Mouse (Mus musculus): Measurements from ENCODE around the gene Galt. TPM values are rescaled to one million over a fixed set of nuclear protein-coding genes. Genes with fewer than 3 reads are reported as not detected.
A peak's percentile ranks its signal among the peaks of the same experiment; 100 is the strongest.
"Not testable (repeated sequence)": the region's sequence is repeated elsewhere in the genome, so short reads cannot be mapped to it uniquely, and the experiment has no call there.

The Galt gene
- total RNA-seq, 2 experiments from 2014 or later = 66.6 to 79.6 TPM

DNA sequence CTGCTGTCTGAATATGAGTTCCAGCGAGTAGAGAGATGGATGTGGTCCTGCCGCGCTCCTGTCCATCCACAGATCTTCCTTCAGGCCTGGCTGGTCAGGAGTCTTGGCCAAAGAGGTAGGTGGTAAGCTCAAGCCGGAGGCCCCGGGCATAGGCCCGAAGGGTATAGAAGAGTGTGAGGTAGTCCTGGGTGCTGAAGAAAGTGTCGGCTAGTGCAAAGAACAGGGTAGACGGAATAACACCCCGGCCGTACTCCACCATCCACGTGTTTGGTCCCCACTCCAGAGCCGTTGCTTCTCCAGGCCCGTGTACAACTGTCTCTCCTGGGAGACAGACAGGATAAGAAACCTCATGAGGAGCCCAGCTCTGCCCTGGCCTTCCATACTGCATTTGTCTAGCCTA lies 15.8 kb upstream of the Galt start:
- DNase-seq (ENCODE audit: low spot score in 2 of 2) = no peak

DNA sequence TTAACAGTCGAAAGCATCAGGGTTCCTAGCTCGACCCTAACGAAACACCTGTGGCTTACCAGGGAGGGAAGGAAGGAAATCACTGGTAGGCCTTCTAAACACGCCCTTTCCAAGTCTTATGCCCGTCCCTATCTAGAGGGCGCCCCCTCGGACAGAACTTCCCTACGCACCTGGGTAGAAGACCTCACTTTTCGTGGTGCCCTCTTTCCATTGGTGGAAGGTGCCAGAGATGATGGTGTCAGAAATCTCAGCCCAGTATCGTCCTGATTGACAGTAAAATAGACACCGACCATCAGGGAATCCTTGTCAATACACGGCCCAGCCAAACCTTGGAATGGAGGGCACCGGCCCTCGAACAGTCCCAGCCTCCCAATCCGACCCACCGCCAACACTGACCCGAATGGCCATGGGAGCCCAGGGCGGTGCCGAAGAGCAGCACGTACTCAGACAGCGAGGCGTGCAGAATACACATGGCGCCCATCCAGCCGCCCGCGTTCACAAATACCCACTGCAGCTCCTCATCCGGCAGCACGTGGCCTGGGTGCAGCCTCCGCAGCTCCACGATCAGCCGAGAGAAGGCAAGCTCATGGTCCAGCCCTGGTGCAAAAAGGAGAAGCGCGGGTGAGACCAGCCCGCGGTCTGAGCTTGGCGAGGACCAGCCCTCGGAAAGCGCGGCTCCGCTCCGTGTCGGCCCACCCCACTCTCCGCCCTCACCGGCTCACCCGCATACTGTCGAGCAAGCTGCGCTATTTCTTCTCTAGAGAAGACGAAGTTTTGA lies 14.5 kb upstream of the Galt start:
- peak; percentile 70 to 82 for DNase-seq (ENCODE audit: low spot score in 2 of 2)

DNA sequence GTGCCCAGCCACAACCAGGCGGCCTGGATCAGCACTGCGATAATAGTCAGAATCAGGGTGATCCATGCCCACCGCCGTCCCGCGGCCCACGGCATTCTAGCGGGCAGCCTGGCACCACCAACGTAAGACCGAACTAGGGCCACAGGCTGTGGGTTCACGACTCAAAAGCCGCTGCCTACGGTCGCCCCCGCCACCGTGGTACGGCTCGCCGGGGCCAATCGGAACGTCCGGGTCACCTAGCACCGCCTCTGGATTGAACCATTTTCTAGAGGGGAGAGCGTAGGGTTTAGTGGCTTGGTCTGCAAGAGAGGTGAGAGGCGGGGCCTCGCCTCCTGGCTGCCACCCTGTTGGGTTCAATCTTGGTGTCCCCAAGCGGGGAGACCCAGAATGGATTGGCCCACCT lies 13.9 kb upstream of the Galt start:
- peak; percentile 89 to 95 for DNase-seq (ENCODE audit: low spot score in 2 of 2)

DNA sequence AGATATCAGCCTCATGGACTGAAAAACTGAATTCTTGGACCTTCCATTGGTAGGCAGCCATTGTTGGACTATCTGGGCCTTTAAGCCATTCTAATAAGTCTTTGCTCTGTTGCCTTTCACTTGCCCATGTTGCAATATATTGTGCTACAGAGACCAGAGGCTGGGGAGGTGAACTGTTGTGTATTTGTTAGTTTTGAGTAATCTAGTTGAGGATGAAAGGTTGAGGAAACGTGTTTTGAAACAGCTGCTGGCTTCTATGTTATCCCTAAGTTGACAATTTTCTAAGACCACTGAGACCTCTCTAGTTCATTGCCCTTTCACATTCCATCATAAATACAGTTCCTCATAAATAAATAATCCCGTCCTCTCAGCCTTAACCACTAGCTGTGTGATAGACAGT lies 10.9 kb upstream of the Galt start:
- no peak for DNase-seq (ENCODE audit: low spot score in 2 of 2)

DNA sequence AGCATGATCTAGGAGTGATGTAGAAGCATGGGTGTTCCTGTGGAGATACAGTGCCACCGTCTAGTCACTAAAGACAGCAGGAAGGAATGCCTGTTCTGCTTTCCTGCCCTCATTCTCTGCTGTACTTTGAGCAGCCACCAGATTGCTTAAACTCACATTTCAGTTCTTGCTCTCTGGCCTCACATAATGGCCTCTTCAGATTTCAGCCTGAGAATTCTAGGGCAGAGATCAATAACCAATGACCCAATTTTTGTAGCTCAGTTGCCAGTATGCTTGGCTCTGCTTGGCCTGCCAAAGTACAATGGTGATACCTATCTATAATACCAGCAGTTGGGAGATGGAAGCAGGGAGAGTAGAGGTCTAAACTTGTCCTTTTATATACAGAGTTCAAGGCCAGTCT lies 10.0 kb upstream of the Galt start:
- no peak for DNase-seq (ENCODE audit: low spot score in 2 of 2)

DNA sequence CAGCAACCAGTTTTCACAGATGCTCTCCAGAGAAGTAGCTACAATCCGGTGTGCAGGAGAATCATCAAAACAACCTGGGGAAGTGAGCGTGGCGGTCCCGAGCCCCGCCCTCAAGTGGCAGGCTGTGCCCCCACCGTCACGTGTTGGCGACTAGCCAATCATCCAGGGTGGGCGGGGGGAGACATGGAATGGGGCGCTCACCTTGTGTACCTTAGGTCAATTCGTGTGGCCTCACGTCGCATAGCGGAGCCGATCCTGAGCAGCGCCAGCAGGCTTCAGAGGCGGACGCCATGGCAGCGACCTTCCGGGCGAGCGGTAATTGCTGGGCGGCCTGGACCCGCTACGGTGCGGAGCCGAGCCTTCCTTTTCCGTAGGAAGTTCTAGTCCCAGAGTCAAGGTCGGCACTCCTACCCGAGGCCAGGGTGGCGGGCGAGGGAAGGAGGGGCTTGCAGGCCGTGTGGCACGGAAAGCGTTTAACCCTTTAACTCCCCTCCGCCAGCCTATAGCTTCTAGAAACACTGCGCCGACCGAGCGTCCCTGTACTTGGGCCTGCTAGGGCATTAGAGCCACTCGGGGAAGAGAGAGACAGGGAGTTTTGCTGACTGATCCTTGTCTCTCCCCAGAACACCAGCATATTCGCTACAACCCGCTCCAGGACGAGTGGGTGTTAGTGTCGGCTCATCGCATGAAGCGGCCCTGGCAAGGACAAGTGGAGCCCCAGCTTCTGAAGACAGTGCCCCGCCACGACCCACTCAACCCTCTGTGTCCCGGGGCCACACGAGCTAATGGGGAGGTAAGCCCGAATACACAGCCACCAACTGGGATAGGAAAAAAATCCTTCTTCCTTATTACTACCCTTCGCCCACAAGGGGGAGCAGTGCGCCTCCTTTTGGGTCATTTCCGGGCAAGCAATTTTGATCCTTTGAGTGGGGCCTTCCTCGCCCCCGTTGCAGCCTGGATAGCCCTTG lies 594 bp downstream of the Galt start, which contains the start of gene Sigmar1:
Gene Sigmar1 (minus strand): TSS at position 820 of the 968 bp plus-strand sequence.
- DNase-seq (ENCODE audit: low spot score in 2 of 2) = peak; percentile 79 to 82

DNA sequence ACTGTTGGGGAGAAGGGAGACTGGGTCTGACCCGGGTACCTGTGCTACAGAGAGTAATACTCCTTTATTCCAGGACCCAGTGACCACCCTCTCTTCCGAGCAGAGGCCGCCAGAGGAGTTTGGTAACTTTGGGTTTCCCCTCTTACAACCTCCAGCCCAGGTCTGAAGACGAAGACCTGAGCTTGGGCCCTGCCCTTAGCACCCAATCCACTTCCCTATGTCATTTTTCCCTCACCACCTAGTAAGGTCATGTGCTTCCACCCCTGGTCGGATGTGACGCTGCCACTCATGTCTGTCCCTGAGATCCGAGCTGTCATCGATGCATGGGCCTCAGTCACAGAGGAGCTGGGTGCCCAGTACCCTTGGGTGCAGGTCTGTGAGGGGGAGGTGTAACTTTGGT lies 1.4 kb downstream of the Galt start:
- no peak for DNase-seq (ENCODE audit: low spot score in 2 of 2)

DNA sequence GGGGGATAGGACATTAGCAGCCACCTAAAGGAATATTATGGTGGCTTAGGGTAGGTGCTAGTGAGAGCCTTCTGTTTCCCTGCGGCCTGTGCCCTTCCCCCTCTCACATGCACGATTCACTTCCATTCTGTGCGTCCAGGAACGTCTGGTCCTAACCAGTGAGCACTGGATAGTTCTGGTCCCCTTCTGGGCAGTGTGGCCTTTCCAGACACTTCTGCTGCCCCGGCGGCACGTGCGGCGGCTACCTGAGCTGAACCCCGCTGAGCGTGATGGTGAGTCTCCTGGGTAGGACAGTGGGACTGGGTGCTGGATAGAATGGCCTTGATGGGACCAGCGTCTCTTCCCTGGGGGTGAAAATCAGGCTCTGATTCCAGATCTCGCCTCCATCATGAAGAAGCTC lies 2.3 kb downstream of the Galt start:
- no peak for DNase-seq (ENCODE audit: low spot score in 2 of 2)

DNA sequence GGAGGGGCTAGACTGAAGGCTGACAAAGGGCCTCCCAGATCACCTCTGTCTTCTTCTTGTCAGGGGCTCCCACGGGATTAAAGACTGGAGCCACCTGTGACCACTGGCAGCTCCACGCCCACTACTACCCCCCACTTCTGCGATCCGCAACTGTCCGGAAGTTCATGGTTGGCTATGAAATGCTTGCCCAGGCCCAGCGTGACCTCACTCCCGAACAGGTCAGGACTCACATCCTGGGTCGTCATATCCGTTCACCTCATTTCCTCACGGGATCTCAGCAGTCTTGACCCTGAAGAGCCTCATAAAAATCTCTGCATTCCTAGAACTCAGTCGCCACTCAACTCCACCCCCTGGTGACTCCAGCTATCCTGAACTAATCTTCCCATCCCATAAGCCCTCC lies 3.0 kb downstream of the Galt start:
- no peak for DNase-seq (ENCODE audit: low spot score in 2 of 2)

DNA sequence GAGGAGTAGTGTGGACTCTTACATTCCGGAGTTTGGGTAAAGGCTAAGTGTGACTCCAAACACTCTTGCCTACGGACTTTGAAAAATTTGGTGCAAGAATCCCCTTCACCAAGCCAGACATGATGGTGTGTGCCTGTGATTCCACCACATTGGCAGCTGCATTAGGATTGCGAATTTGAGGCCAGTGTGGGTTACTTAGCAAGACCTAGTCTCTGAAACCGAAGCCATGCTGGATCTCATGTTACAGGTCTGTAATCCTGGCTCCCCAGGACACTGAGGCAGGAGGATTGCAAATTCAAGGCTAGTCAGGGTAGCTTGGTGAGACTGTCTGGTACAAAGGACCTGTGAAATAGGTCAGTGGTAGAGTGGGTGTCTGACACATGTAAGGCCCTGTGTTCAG lies 3.7 kb downstream of the Galt start:
- no peak for DNase-seq (ENCODE audit: low spot score in 2 of 2)

DNA sequence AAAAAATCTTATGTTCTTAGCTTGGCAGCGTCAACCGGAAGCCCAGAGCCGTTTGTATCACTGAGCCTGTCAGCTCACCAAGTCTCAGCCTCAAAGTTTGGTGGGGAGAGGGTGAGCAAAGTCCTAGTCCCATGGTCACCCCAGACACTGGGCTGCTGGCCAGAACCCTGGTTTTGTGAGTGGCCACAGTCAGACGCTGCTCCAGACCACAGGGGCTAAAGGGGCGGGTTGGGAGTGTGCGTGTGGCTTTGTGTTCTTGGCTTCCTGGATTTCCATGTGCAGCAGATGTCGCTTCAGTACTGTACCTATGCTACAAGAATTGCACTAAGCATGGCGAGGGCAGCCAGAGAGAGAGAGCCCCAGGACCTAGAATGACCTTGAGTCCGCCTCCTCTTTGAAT lies 4.2 kb downstream of the Galt start:
- peak in 1 of 2 experiments; percentile 41 for DNase-seq (ENCODE audit: low spot score in 2 of 2)

DNA sequence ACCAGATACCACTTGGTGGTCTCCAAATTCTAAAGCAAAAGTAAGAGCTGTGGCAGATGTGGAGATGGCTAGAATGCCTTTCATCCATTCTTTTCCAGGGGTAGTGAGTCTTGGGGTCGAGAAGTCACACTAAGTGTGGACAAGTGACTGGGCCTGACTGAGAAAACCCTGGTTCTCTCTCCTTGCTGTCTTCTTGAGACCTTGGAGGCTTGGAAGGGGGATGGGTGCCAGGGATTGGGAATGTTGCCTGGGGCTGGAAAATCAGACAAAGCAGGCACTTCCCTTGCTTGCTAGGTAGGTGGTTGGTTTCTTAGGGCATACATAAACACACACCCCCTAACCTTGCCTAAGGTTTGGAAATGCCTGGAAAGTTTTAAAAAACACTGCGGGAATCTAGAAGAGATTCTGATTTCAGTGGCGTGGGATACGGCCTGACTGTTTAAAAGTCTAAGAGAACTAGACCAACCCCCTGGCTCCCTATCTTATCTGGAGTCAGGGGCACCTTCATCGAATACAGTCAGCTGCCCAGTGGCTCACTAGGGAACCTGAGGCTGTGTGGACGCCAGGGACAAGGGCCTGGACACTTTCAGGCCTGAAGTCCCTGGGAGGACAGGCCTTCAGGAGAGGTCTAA lies 4.7 kb downstream of the Galt start:
- no peak for DNase-seq (ENCODE audit: low spot score in 2 of 2)

DNA sequence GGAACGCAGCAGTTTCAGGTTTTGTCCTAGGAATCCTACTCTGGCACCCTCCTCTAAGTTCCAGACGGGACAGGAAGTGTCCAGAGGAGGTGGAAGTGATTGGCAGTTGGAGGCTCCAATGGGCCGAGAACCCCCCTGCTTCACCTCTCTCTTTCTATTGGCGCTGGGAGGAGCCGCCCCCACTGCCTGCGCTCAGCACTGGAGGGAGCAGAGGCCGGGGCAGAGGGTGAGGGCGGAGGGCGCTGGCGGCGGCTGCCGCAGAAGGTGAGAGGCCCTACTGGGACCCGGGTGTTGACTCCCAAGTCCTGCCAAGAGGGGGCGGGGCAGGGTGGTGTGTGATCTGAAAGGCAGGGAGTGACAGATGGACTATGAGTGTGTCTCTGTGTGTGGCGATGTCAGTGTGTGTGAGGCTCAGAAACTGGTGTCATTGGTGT lies 5.3 kb downstream of the Galt start:
- peak; percentile 48 to 56 for DNase-seq (ENCODE audit: low spot score in 2 of 2)

DNA sequence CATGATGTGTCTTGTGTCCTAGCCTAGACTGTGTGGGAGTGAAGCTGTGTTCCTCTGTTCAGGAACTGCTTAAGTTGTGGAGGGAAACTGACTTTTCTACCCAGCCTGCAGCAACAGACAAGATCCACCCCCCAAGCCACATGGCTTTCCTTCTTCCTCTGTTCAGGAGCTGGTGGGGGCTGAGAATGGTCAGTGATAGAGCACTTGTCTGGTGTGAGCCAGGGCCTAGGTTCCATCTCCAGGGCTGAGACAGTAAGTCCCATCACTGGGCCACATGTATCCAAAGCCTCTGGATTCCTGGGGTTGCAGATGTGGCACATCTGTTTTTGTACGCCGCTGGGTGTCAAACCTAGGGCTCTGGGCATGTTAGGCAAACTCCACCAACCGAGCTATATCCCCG lies 5.9 kb downstream of the Galt start:
- no peak for DNase-seq (ENCODE audit: low spot score in 2 of 2)

DNA sequence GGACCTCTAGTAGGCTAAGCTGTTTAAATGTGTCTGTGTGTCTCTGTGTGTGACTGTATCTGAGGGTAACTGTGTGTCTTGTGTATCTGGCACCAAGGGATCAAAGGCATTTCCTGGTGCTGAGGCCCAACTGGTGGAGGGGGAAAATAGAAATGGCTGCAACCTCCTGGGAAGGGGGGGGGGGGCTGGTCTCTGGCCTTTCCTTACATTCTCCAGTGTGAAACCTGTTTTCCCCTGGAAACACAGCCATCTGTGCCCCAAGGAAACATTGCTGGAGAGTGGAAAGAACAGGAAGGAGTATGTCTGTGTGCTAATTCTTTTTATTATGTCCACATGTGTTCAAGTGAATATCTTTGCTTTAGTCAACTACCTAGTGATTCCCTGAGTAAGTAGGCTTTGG lies 6.7 kb downstream of the Galt start:
- DNase-seq (ENCODE audit: low spot score in 2 of 2) = no peak

DNA sequence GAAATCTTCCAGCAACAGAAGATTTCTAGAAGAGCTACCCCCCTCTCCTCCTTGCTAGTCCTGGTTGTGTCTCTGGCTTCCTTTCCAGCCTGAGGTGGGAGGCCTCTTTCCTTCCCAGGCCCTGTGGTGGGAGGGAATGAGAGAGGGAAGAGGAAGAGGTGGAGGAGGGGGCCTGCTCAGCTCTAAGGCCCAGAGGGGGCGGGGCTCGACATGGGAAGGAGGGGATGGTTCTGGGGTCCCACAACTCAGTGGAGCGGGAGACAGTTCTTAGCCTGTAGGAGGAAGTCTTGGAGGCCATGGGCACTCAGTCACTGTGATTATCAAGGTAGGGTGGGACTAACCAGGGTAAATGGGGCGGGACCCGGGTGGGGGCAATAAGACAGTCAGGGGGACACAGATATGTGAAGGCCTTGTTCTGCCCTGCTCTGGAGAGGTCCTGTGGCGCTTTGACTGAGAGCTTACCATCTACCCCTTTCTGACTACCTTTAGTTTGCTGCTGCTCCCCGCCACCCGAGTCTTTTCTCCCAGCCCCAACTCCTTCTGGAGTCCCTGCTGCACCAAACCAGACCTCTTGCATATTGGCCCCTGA lies 7.2 kb downstream of the Galt start:
- DNase-seq (ENCODE audit: low spot score in 2 of 2) = no peak

DNA sequence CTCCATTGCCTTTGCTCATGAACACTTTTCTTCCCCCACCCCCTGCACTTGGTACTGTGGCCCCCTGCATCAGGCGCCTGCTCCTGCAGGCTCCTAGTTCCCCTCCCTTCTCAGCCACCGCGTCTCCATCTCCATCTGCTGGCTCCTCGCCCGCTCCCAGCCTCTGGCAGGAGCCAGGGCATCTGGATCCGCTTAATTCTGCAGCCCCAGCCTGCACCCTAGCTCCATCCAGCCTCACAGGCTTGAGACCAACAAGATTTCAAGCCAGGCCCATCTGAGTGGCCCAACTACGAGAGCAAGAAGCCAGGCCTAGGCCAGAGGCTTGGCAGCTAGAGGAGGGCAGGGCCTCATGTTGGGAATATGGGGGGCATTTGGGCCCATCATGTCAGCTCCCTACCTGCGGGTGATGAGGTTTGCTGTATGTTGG lies 7.7 kb downstream of the Galt start:
- DNase-seq (ENCODE audit: low spot score in 2 of 2) = peak; percentile 48 to 66

DNA sequence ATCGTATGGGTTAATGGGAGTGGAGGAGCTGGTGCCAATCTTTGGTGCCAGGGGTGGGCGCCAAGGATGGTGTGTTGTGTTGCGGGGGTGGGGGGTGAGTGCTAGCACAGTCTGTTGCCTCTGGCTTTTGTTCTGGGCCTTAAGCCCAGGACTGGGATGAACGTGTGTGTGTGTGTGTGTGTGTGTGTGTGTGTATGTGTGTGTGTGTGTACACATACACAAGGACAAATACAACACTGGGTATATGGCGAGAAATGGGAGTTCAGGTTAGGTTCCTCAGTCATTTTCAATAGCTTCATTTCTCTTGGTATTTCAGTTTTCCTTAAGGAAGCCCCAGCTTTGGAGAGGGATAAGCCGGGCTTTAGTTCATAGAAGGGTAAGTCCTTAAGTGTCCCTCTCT lies 8.1 kb downstream of the Galt start:
- DNase-seq (ENCODE audit: low spot score in 2 of 2) = not testable (repeated sequence)

DNA sequence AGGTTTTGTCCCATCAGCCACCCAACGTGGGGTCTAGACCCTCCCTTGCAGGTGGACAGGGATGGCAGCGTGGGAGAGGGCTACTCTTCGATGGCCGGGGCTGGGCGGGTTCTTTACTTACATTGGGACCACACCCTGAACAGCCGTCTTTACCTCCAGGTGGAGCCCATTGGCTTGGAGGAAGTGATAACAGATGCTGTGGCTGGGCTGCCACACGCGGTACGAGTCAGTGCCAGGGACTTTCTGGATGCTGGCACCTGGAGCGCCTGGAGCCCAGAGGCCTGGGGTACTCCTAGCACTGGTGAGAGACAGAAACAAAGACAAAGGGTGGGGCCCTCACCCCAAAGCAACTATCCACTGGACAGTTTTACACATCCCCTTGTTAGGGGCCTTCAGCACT lies 12.3 kb downstream of the Galt start:
- not testable (repeated sequence) for DNase-seq (ENCODE audit: low spot score in 2 of 2)

DNA sequence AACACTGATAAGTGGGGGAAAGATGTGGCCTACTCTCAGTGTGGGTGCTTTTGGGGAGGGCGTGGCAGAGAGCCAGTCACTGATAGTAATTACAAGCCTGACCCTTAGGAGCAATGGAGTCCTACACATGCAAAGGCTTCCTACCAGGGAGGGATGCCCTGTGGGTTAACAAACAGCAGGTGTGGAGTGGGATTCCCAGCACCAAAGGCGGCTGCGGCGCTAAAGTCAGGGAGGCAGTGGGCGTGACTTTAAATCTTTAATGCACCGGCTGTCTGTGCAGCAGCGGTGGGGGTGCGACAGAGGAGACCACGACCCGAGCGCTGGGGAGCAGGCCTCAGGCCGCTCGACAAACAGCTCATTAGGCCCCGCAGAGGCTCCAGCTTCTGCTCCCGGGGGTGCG lies 17.9 kb downstream of the Galt start:
- not testable (repeated sequence) for DNase-seq (ENCODE audit: low spot score in 2 of 2)

DNA sequence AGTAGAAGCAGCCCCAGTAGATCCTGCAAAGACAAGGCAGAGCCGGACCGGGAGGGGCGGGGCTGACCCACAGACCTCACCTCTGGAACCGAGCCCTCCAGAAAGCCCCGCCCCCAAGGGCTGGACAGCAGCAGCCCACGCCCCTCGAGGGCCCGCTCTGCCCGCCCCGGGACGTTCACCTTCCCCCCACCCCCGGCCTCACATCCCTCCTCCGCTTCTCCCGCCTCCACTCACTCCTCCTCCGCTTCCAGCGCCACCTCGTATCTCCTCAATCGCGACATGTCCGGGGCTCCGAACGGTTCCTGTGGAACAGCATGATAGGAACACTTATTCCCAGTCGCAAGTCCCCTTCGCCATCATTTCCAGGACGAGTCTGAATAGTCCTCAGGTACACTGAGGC lies 18.5 kb downstream of the Galt start:
- DNase-seq (ENCODE audit: low spot score in 2 of 2) = not testable (repeated sequence)
